In genomic region chr1:194952891-194953290, GRCm38 (mm10) we compare ENCODE assay signal across 25 mouse cellular contexts. TPM values are rescaled to one million over a fixed set of nuclear protein-coding genes. Genes with fewer than 3 reads are reported as not detected.
DNase-seq lines count a peak whose midpoint lies in the region; ATAC-seq and TF ChIP-seq lines count a peak whose summit lies in the region.
"Had no signal": no experiment of that assay in that cellular context is flagged by ENCODE, and none has a peak within 500 bp of the region (broad histone marks: within the 10 kb centered on the region; RNA-seq: fewer than 3 reads in every experiment).

No protein-coding gene starts in this region.

- no peaks in the 10 kb centered on the region for H3K4me1 ChIP-seq in intestine, postnatal 0 days (replicated peaks; ENCODE audit: control insufficient read depth, insufficient read depth, low read length)
- H3K4me1 ChIP-seq in intestine, embryonic 16.5 days (ENCODE audit: control insufficient read depth, insufficient read depth, low read length) = no peaks in the 10 kb centered on the region
- H3K4me1 ChIP-seq: embryonic facial prominence, embryonic 10.5 days; hindbrain, embryonic 12.5 days; intestine, embryonic 15.5 days; limb, embryonic 12.5 days; neural tube, embryonic 13.5 days; stomach, embryonic 15.5 days had no signal

- H3K9me3 ChIP-seq in intestine, postnatal 0 days (ENCODE audit: control insufficient read depth) = no peaks in the 10 kb centered on the region
- H3K9me3 ChIP-seq in intestine, embryonic 16.5 days (ENCODE audit: control insufficient read depth, low read length) = no peaks in the 10 kb centered on the region
- H3K9me3 ChIP-seq: embryonic facial prominence, embryonic 10.5 days; heart, embryonic 15.5 days; hindbrain, embryonic 12.5 days; intestine, embryonic 15.5 days; limb, embryonic 12.5 days; neural tube, embryonic 13.5 days; stomach, embryonic 15.5 days had no signal

- DNase-seq in cerebellum, postnatal 10 days = peak; percentile 15 to 17
- DNase-seq in cerebellum, adult 11-12 months = no peak
- peak; percentile 27 for DNase-seq in lung, postnatal 36 days
- DNase-seq in lung, postnatal 4 days = no peak
- DNase-seq in adrenal gland, adult (ENCODE audit: inconsistent age in 2 of 2, low spot score in 1 of 2) = no peak
- DNase-seq in testis, postnatal 14 days (ENCODE audit: low spot score) = no peak
- DNase-seq: adrenal gland, postnatal 25 days; cerebellum, adult 9-11 months; gastrocnemius, postnatal 25 days; kidney, postnatal 36 days; layer of hippocampus, postnatal 36 days; lung, adult 18-20 months; retina, postnatal 1 day; thymus, postnatal 25 days had no signal

- H3K27ac ChIP-seq in intestine, postnatal 0 days (ENCODE audit: low read depth, low read length) = no peak overlapping the region
- no peak overlapping the region for H3K27ac ChIP-seq in intestine, embryonic 16.5 days (ENCODE audit: low read length)
- H3K27ac ChIP-seq: embryonic facial prominence, embryonic 10.5 days; heart, embryonic 15.5 days; hindbrain, embryonic 12.5 days; intestine, embryonic 15.5 days; limb, embryonic 12.5 days; neural tube, embryonic 13.5 days; stomach, embryonic 15.5 days had no signal

- H3K9ac ChIP-seq in intestine, postnatal 0 days (ENCODE audit: low read depth, low read length) = no peak overlapping the region
- no peak overlapping the region for H3K9ac ChIP-seq in intestine, embryonic 16.5 days (ENCODE audit: low read depth, low read length)
- H3K9ac ChIP-seq: heart, embryonic 15.5 days; hindbrain, embryonic 12.5 days; intestine, embryonic 15.5 days; limb, embryonic 12.5 days; neural tube, embryonic 13.5 days; stomach, embryonic 15.5 days had no signal

- no peaks in the 10 kb centered on the region for H3K27me3 ChIP-seq in intestine, postnatal 0 days (replicated peaks; ENCODE audit: control insufficient read depth, insufficient read depth, low read length)
- no peaks in the 10 kb centered on the region for H3K27me3 ChIP-seq in intestine, embryonic 16.5 days (replicated peaks; ENCODE audit: control insufficient read depth, insufficient read depth, low read length)
- H3K27me3 ChIP-seq: heart, embryonic 15.5 days; hindbrain, embryonic 12.5 days; intestine, embryonic 15.5 days; limb, embryonic 12.5 days; neural tube, embryonic 13.5 days; stomach, embryonic 15.5 days had no signal

- H3K4me3 ChIP-seq in intestine, postnatal 0 days (ENCODE audit: low read depth, low read length) = no peak overlapping the region
- H3K4me3 ChIP-seq in intestine, embryonic 16.5 days (ENCODE audit: low read length) = no peak overlapping the region
- H3K4me3 ChIP-seq: embryonic facial prominence, embryonic 10.5 days; erythroblast, embryonic 14.5 days; heart, embryonic 15.5 days; hindbrain, embryonic 12.5 days; intestine, embryonic 15.5 days; limb, embryonic 12.5 days; neural tube, embryonic 13.5 days; stomach, embryonic 15.5 days had no signal

- H3K4me2 ChIP-seq in intestine, postnatal 0 days (replicated peaks; ENCODE audit: low read depth) = no peak overlapping the region
- H3K4me2 ChIP-seq in intestine, embryonic 16.5 days (ENCODE audit: low read depth, low read length) = no peak overlapping the region
- H3K4me2 ChIP-seq: heart, embryonic 15.5 days; hindbrain, embryonic 12.5 days; intestine, embryonic 15.5 days; limb, embryonic 12.5 days; neural tube, embryonic 13.5 days; stomach, embryonic 15.5 days had no signal

- WGBS in intestine, postnatal 0 days = 81% methylated on average over 1 of the region's 1 CpGs
- 85% methylated on average over 1 of the region's 1 CpGs for WGBS in intestine, embryonic 16.5 days

- peak; percentile 52 for TF ChIP-seq CTCF in intestine, postnatal 0 days (IDR thresholded peaks at IDR 0.05; ENCODE audit: low read depth)

- no peak for ATAC-seq in intestine, postnatal 0 days
- ATAC-seq in intestine, embryonic 16.5 days = no peak
- ATAC-seq: forebrain, embryonic 16.5 days; intestine, embryonic 15.5 days had no signal

- no peaks in the 10 kb centered on the region for H3K36me3 ChIP-seq in intestine, postnatal 0 days (ENCODE audit: control insufficient read depth, insufficient read depth)
- H3K36me3 ChIP-seq in intestine, embryonic 16.5 days (ENCODE audit: control insufficient read depth, insufficient read depth, low read length) = no peaks in the 10 kb centered on the region
- H3K36me3 ChIP-seq: embryonic facial prominence, embryonic 10.5 days; heart, embryonic 15.5 days; hindbrain, embryonic 12.5 days; intestine, embryonic 15.5 days; limb, embryonic 12.5 days; neural tube, embryonic 13.5 days; stomach, embryonic 15.5 days had no signal

RNA-seq across cellular contexts. Expression of gene Cd34, which starts 14.3 kb away (rescaled TPM):
- polyA plus RNA-seq in intestine, postnatal 0 days (2015; fragmentation: Nextera tagmentation; extraction: Ambion mirVana) = 32.8 and 35.4 TPM in 2 replicates
- 56.2 and 59.3 TPM in 2 replicates for polyA plus RNA-seq in intestine, embryonic 16.5 days (2015; fragmentation: Nextera tagmentation; extraction: Ambion mirVana)

Comparison
In these comparisons a context has a peak if more than half of its experiments do, and no peak if none do; other contexts are left out.
1. DNase-seq: peak in cerebellum, postnatal 10 days (2 of 2) and lung, postnatal 36 days (single experiment); none in cerebellum, adult 11-12 months (single experiment), lung, postnatal 4 days (0 of 2), adrenal gland, adult (0 of 2) and testis, postnatal 14 days (single experiment).